Mouse (Mus musculus) granulocyte monocyte progenitor cell, adult 5-6 weeks (primary cell): Measurements from ENCODE around the gene Myh6. TPM values are rescaled to one million over a fixed set of nuclear protein-coding genes. Genes with fewer than 3 reads are reported as not detected.
"Not testable (repeated sequence)": the region's sequence is repeated elsewhere in the genome, so short reads cannot be mapped to it uniquely, and the experiment has no call there.

Experiments used
- ATAC-seq: replicated peaks from 2 replicates; pipeline ENCODE4 v1.8.0; 2016; ENCODE audit warnings: mild to moderate bottlenecking, moderate TSS enrichment, inconsistent platforms; ENCODE audit not compliant: poor library complexity, severe bottlenecking
- total RNA-seq, 2 experiments: library from RNA; stranded (forward) in 1 of 2; stranded (reverse) in 1 of 2; fragments of 200-712, 200-1000 nt in 1 of 2; fragments of >200 nt in 1 of 2; fragmentation: Nextera tagmentation in 1 of 2; gene quantifications; 2 replicates each; pipeline ENCODE4 v1.2.3; 2014 to 2017

Myh6 gene
- total RNA-seq (2014; fragmentation: Nextera tagmentation) (not detected in 2 replicates), total RNA-seq (2017) (not detected in 2 replicates)

GRCm38 (mm10) chr14:54966320-54966977 is at the start of gene Myh6:
TSS of gene Myh6 (minus strand) at chr14:54966927.
- no peak for ATAC-seq

DNA sequence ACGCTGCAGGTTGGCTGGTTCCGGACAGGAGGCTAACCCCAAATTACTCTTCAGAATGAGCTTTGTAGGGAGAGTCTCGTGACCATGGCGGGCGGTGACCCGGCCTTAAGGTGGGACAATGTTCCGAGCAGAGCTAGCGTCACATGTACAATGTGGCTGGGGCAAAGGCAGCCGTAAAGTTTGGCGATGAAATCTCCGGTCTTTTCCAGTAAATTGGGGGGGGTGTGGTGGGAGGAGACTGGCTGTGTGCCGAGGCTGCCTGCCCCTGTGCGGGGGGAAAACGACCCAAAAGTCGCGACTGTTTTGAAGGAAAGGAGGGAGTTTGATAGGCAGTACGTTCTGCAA is 49.0 kb upstream of the Myh6 start:
- ATAC-seq: peak; percentile 26

DNA sequence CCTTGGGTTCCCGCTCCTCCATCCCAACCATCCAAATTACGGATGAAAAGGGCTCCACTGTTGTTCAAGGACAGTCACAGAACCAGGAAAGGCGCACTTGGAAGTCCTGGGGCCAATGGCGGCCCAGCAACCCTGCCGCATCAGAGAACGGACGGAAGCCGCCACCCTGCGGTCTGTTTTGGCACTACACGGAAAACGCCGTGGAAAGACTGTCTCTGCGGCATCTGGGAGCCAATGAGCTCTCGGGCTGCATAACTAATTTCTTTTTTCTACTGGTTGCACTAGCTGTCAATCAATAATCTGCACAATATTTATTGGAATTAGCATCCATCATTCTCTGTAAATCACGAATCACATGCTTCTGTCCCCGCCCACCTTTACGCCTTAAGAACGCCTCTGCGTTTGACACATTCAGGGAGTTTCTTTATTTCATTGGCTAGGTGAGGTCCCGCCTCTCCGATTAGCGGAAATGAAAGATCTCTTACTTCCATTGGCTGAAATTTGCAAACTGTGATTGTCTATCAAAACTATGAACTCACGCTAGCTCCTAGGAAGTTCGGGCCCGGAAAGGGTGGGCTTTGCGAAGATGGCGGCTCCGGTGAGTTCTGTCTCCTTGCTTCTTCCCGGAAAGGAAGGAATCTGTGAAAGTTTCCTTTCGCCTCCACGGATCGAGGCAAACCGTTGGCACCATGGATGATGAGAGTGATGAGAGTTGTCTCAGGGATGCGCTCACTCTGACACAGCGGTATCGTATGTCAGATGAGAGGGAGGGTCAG is 48.5 kb upstream of the Myh6 start, which contains the start of gene Ngdn:
TSS of gene Ngdn (plus strand) at position 464 of the 776 bp plus-strand sequence.
- ATAC-seq: peak; percentile 89

DNA sequence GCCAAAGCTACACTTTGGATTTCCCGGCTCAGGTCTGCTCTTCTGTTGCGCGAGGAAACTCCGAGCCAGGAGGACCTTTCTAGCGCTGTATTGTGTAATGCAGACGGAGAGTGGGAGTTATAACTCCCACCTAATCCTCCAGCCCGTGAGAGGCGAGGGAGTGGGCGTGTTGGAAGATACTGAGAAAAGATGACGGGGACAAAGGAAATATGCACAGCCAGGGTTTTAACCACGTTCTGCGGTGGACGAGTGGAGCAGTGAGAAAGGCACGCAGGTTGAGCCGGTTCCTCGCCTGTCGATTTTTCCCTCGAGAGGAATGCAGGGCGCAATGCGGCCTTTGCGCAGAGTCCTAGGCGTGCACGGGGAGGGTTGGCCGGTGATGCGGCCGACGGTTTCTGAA is 47.9 kb upstream of the Myh6 start:
- ATAC-seq: peak; percentile 45

DNA sequence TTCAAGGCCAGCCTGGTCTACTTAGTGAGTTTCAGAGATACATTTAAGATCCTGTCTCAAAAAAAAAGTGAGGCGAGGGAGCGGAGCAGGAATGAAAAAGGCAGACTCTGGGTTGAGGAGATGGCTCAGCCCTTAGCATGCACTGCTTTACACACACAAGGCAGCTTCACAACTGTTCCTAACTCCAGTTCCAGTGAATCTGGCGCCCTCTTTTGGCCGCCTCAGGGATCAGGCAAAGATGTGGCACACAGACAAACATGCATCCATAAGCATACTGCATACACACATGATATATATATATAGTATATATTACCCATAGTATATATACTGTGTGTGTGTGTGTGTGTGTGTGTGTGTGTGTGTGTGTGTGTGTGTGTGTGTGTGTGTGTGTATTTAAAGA is 44.4 kb upstream of the Myh6 start:
- no peak for ATAC-seq

GRCm38 (mm10) chr14:55008417-55008816 is 41.7 kb upstream of the Myh6 start:
- ATAC-seq: no peak

GRCm38 (mm10) chr14:55007120-55007908 is 40.6 kb upstream of the Myh6 start:
- ATAC-seq: no peak

- ATAC-seq: no peak
These were observed 39.8 kb upstream of the Myh6 start for GRCm38 (mm10) chr14:55006541-55006940.

- no peak for ATAC-seq
These were observed 39.2 kb upstream of the Myh6 start for GRCm38 (mm10) chr14:55005967-55006366.

- no peak for ATAC-seq
These were observed 38.8 kb upstream of the Myh6 start for GRCm38 (mm10) chr14:55005506-55005905.

DNA sequence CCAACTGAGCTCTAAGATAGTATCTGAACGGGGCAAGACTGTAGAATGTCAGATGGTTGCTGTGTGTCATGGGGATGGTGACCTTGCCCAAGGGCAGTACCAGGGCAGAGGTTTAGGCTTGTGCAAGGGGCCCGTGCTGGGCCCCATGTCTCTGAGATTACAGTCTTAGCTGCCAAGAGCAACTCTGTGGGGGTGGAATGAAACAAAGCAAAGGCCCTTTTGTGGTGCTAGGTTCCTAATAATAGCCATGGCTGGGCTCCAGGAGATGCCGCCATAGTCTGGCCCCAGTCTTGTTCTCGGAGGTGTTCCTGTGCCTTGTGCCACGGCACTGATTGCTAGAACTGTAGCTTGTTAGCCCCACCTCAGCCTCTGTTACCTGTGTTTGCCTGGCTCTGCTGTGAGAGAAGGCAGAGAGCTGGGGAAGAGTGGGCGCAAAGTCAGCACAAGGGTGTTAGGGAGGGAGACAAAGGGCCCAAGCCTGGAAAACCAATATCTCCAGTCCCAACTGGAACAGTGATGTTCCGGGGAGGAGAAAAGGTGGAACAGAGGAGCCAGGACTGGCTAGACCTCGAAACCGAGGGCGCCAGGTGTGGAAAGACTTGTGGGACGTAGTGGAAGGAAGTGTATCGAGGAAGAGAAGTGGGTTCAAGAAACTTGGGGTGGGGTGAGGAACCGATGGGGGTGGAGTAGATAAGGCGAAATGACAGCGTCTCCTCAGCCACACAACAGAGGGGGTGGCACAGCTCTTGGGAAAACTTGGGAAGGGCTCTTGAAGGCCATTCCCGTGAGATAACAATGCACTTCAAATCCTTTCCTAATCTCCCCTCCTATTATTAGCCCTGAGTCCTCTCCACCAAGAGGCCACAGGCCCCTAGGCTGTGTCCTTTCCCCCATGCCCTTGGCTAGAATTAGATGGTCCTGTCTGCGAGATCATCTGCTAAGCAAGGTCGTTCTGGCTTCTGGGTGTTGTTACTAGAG is 37.4 kb upstream of the Myh6 start:
- ATAC-seq: peak; percentile 40; the same call in 1 of the 2 replicates

GRCm38 (mm10) chr14:55002687-55003120 is 36.0 kb upstream of the Myh6 start:
- ATAC-seq: no peak

GRCm38 (mm10) chr14:55001938-55002686 is 35.4 kb upstream of the Myh6 start:
- peak; percentile 81 for ATAC-seq

GRCm38 (mm10) chr14:55001446-55001845 is 34.7 kb upstream of the Myh6 start:
- no peak for ATAC-seq

GRCm38 (mm10) chr14:55000814-55001213 is 34.1 kb upstream of the Myh6 start:
- no peak for ATAC-seq

DNA sequence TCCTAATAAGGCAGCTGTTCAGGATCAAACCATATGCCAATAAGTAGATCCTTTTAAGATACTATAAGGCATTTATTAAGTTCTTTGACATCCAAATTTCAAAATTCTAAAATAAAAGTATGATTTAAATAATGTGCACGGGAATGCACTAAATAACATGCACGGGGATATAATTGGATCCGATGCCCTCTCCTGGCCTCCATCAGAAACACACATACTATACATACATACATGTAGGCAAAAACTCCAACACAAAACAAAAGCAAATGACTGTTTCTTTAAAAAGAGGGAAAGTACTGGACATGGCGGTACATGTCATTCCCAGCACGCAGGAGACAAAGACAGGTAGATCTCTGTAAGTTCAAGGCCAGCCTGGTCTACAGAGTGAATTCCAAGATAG is 33.1 kb upstream of the Myh6 start:
- not testable (repeated sequence) for ATAC-seq

DNA sequence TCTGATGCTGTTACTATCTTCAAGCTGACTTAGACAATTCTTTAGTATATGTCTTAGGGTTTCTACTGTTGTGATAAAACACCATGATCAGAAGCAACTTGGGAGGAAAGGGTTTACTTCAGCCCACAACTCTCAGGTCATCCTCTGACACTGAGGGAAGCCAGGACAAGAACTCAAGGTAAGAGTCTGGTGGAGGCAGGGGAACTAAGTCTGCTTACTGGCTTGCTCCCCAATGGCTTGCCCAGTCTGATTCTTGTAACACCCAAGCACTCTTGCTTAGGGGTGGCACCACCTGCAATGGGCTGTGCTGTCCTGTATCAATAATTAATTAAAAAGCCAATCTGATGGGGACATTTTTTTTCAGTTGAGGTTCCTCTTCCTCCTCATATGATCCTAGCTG is 32.0 kb upstream of the Myh6 start:
- ATAC-seq: no peak

DNA sequence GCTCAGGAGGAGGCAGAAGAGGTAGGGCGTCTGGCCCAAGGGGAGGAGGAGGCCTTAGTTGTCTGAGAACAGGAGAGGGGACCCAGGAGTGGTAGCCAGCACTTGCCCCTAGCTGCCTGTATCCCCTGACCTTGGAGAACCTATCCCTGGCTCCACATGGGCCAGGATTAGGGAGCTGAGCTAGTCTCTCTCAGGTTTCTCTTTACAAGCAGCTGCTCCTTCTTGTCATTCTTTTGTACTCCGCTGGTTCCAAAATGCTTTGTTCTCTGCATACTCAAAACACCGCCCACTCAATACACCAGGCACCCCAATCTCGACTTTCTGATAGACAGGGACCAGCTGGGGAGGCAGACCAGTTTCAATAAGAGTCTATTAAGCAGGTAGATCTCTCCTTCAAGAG is 30.6 kb upstream of the Myh6 start:
- no peak for ATAC-seq

- ATAC-seq: no peak
These were observed 30.1 kb upstream of the Myh6 start for GRCm38 (mm10) chr14:54996793-54997192.
